Mouse (Mus musculus): ENCODE results near the gene Gm34653. TPM values are rescaled to one million over a fixed set of nuclear protein-coding genes. Genes with fewer than 3 reads are reported as not detected.

Gm34653 gene
- total and polyA plus RNA-seq, 3 experiments: not detected

DNA sequence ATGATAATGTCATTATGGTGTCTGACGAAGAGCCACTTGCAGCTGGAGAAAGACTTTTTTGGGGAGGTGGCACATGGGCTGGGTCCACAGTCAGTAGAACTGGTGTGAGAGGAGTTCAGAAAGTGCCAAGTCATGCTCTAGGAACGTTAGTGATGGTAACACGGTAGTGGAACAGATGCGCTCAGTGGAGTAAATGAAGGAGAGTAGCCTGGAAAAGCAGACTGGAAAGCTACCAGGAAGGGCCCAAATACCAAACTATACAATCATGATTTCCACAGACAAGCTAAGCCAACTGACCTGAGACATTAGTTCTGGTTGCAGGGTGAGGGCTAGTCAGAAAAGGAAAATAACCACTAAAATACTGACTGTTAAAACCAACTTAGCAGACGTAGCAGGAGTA, 36.9 kb downstream of the Gm34653 start:
- TF ChIP-seq POLR2A (IDR thresholded peaks at IDR 0.05; ENCODE audit: insufficient read depth, low read depth, low read length): no peak
- TF ChIP-seq EP300 (IDR thresholded peaks at IDR 0.05; ENCODE audit: insufficient read depth, low read depth, low read length): no peak
- TF ChIP-seq CTCF (IDR thresholded peaks at IDR 0.05): no peak
- DNase-seq: no peak
- 0 out of 2 replicates have a peak, but pooled peaks cover 2% of the 10 kb centered on the region for H3K27me3 ChIP-seq (ENCODE audit: control insufficient read depth, insufficient read depth, low read length)
- H3K4me1 ChIP-seq (ENCODE audit: control insufficient read depth, insufficient read depth, low read length): peaks cover 5% of the 10 kb centered on the region
- H3K9ac ChIP-seq (ENCODE audit: low read depth, low read length): peak overlapping the region; percentile 51
- WGBS: 31% methylated on average over 5 of the region's 5 CpGs
- intact Hi-C loops (cut with DNase I): loop anchor here (2.0 to 5.0 kb wide), 4 partner anchors 35 to 103 kb away; partner anchors contain the start of gene Fbxw2
- H3K79me2 ChIP-seq (replicated peaks; ENCODE audit: control insufficient read depth, insufficient read depth, low read length): peaks cover 2% of the 10 kb centered on the region; the same call in 1 of the 2 replicates
- peak overlapping the region; percentile 70 for H3K4me3 ChIP-seq
- no peak overlapping the region for H3K27ac ChIP-seq
- H3K36me3 ChIP-seq (ENCODE audit: control insufficient read depth, insufficient read depth, low read length): peaks cover 9% of the 10 kb centered on the region; the same call in 1 of the 2 replicates

- intact Hi-C loops (cut with DNase I): loop anchor here (2.0 to 5.0 kb wide), 4 partner anchors 34 to 102 kb away; partner anchors contain the start of gene Fbxw2
- peak overlapping the region; percentile 70 for H3K4me3 ChIP-seq
- H3K4me1 ChIP-seq (ENCODE audit: control insufficient read depth, insufficient read depth, low read length): peaks cover 5% of the 10 kb centered on the region
- WGBS: under 1% methylated on average over 67 of the region's 67 CpGs
- 0 out of 2 replicates have a peak, but pooled peaks cover 2% of the 10 kb centered on the region for H3K27me3 ChIP-seq (ENCODE audit: control insufficient read depth, insufficient read depth, low read length)
- peaks cover 2% of the 10 kb centered on the region; the same call in 1 of the 2 replicates for H3K79me2 ChIP-seq (replicated peaks; ENCODE audit: control insufficient read depth, insufficient read depth, low read length)
- H3K36me3 ChIP-seq (ENCODE audit: control insufficient read depth, insufficient read depth, low read length): peaks cover 9% of the 10 kb centered on the region; the same call in 1 of the 2 replicates
- TF ChIP-seq POLR2A (IDR thresholded peaks at IDR 0.05; ENCODE audit: insufficient read depth, low read depth, low read length) (peak; percentile 95), CTCF (IDR thresholded peaks at IDR 0.05) (no peak), EP300 (IDR thresholded peaks at IDR 0.05; ENCODE audit: insufficient read depth, low read depth, low read length) (peak; percentile 61; the same call in 1 of the 2 replicates)
- DNase-seq: peak; percentile 92 to 96
- peak overlapping the region; percentile 92 for H3K27ac ChIP-seq
- peak overlapping the region; percentile 90 for H3K9ac ChIP-seq (ENCODE audit: low read depth, low read length)
Observed at GRCm38 (mm10) chr2:34870520-34871474, 38.0 kb downstream of the Gm34653 start.

- no peak for TF ChIP-seq CTCF (IDR thresholded peaks at IDR 0.05)
- TF ChIP-seq POLR2A (IDR thresholded peaks at IDR 0.05; ENCODE audit: insufficient read depth, low read depth, low read length): no peak
- no peak for TF ChIP-seq EP300 (IDR thresholded peaks at IDR 0.05; ENCODE audit: insufficient read depth, low read depth, low read length)
- 7% methylated on average over 14 of the region's 14 CpGs for WGBS
- H3K27ac ChIP-seq: no peak within 1 kb of the TSS; the same call in 1 of the 2 replicates
- no peaks in the 10 kb centered on the region for H3K79me2 ChIP-seq (replicated peaks; ENCODE audit: control insufficient read depth, insufficient read depth, low read length)
- H3K36me3 ChIP-seq (ENCODE audit: control insufficient read depth, insufficient read depth, low read length): peaks cover 9% of the 10 kb centered on the region; the same call in 1 of the 2 replicates
- peak within 1 kb of the TSS; percentile 52 for H3K9ac ChIP-seq (ENCODE audit: low read depth, low read length)
- H3K4me1 ChIP-seq (ENCODE audit: control insufficient read depth, insufficient read depth, low read length): peaks cover 5% of the 10 kb centered on the region
- H3K4me3 ChIP-seq: peak within 1 kb of the TSS; percentile 32; the same call in 1 of the 2 replicates
- 0 out of 2 replicates have a peak, but pooled peaks cover 2% of the 10 kb centered on the region for H3K27me3 ChIP-seq (ENCODE audit: control insufficient read depth, insufficient read depth, low read length)
- intact Hi-C loops (cut with DNase I): loop anchor here (5.0 kb wide), 2 partner anchors 67 to 98 kb away; no protein-coding TSS in a partner anchor
- DNase-seq: no peak
Observed at GRCm38 (mm10) chr2:34874271-34874670, 41.5 kb downstream of the Gm34653 start, which contains the start of gene Cutal. Gene Cutal (plus strand): TSS chr2:34874396.

- Histone ChIP-seq H3K9ac (ENCODE audit: low read depth, low read length) (peak within 1 kb of the TSS; percentile 52), H3K27ac (no peak within 1 kb of the TSS; the same call in 1 of the 2 replicates), H3K79me2 (replicated peaks; ENCODE audit: control insufficient read depth, insufficient read depth, low read length) (no peaks in the 10 kb centered on the region), H3K4me3 (peak within 1 kb of the TSS; percentile 32; the same call in 1 of the 2 replicates), H3K4me1 (ENCODE audit: control insufficient read depth, insufficient read depth, low read length) (peaks cover 2% of the 10 kb centered on the region), H3K36me3 (ENCODE audit: control insufficient read depth, insufficient read depth, low read length) (peaks cover 4% of the 10 kb centered on the region; the same call in 1 of the 2 replicates), H3K27me3 (ENCODE audit: control insufficient read depth, insufficient read depth, low read length) (0 out of 2 replicates have a peak, but pooled peaks cover 2% of the 10 kb centered on the region)
- 17% methylated on average over 8 of the region's 8 CpGs for WGBS
- no peak for TF ChIP-seq POLR2A (IDR thresholded peaks at IDR 0.05; ENCODE audit: insufficient read depth, low read depth, low read length)
- TF ChIP-seq EP300 (IDR thresholded peaks at IDR 0.05; ENCODE audit: insufficient read depth, low read depth, low read length): no peak
- no peak for TF ChIP-seq CTCF (IDR thresholded peaks at IDR 0.05)
- DNase-seq: no peak
- intact Hi-C loops (cut with DNase I): loop anchor here (5.0 kb wide), 2 partner anchors 68 to 97 kb away; no protein-coding TSS in a partner anchor
Observed at GRCm38 (mm10) chr2:34874816-34875345, 42.1 kb downstream of the Gm34653 start, which contains the start of gene Psmd5. Gene Psmd5 (minus strand): TSS chr2:34874968.

GRCm38 (mm10) chr2:34880054-34880453, 47.2 kb downstream of the Gm34653 start:
- intact Hi-C loops (cut with DNase I): no loop called here
- H3K27me3 ChIP-seq (ENCODE audit: control insufficient read depth, insufficient read depth, low read length): no peaks in the 10 kb centered on the region
- H3K27ac ChIP-seq: no peak overlapping the region
- 78% methylated on average over 10 of the region's 10 CpGs for WGBS
- no peak for TF ChIP-seq CTCF (IDR thresholded peaks at IDR 0.05)
- TF ChIP-seq EP300 (IDR thresholded peaks at IDR 0.05; ENCODE audit: insufficient read depth, low read depth, low read length): no peak
- TF ChIP-seq POLR2A (IDR thresholded peaks at IDR 0.05; ENCODE audit: insufficient read depth, low read depth, low read length): no peak
- H3K4me3 ChIP-seq: no peak overlapping the region
- H3K9ac ChIP-seq (ENCODE audit: low read depth, low read length): no peak overlapping the region
- H3K36me3 ChIP-seq (ENCODE audit: control insufficient read depth, insufficient read depth, low read length): no peaks in the 10 kb centered on the region
- H3K79me2 ChIP-seq (replicated peaks; ENCODE audit: control insufficient read depth, insufficient read depth, low read length): no peaks in the 10 kb centered on the region
- H3K4me1 ChIP-seq (ENCODE audit: control insufficient read depth, insufficient read depth, low read length): no peaks in the 10 kb centered on the region
- no peak for DNase-seq

All from heart, adult 2 months (tissue).